Mouse (Mus musculus): ENCODE data around the gene Rabl2. TPM values are rescaled to one million over a fixed set of nuclear protein-coding genes. Genes with fewer than 3 reads are reported as not detected.

Rabl2 gene
- total and polyA plus RNA-seq, 3 experiments = 2.7 to 5.8 (median 2.9) TPM

- Histone ChIP-seq H3K36me3 (replicated peaks in 1 of 2; ENCODE audit: control insufficient read depth in 1 of 2, insufficient read depth in 1 of 2, low read length in 1 of 2) (no peaks in the 10 kb centered on the region), H3K4me3 (replicated peaks in 1 of 3; ENCODE audit: low read depth in 2 of 3, low read length in 2 of 3, poor library complexity in 1 of 3) (no peak overlapping the region), H3K27ac (ENCODE audit: insufficient read depth, low read depth) (no peak overlapping the region), H3K4me1 (ENCODE audit: control insufficient read depth in 1 of 2, insufficient read depth in 2 of 2) (peaks cover 0 to 2% of the 10 kb centered on the region in 2 experiments; a peak in 1 of 4 replicates), H3K27me3 (replicated peaks) (peaks cover 26% of the 10 kb centered on the region), H3K4me2 (ENCODE audit: insufficient read depth, low read depth, poor library complexity, severe bottlenecking) (no peak overlapping the region), H3K9me3 (replicated peaks; ENCODE audit: low read length) (peaks cover 3% of the 10 kb centered on the region), H3K79me2 (replicated peaks; ENCODE audit: control insufficient read depth, extremely low read depth, insufficient read depth, poor library complexity, severe bottlenecking) (no peaks in the 10 kb centered on the region), H3K9ac (ENCODE audit: insufficient read depth, low read depth) (no peak overlapping the region)
- dilution Hi-C loops (cut with MboI; ENCODE audit: extremely low pct_ligation_motif_present, extremely low pct_unique_long_range_greater_than_20kb, low sequenced_read_pairs) = no loop called here
- in situ Hi-C loops (cut with MboI; ENCODE audit: low pct_ligation_motif_present, low pct_unique_long_range_greater_than_20kb, low sequenced_read_pairs) = no loop called here
- no peak for DNase-seq (ENCODE audit: extremely low read depth)
- no peak for TF ChIP-seq SIN3A (IDR thresholded peaks at IDR 0.05; ENCODE audit: low read length)
- TF ChIP-seq NRF1 (IDR thresholded peaks at IDR 0.05; ENCODE audit: low read depth, low read length) = no peak
- TF ChIP-seq BHLHE40 (IDR thresholded peaks at IDR 0.05; ENCODE audit: low read depth, low read length) = no peak
- TF ChIP-seq ZMIZ1 (IDR thresholded peaks at IDR 0.05; ENCODE audit: low read depth, low read length) = no peak
- no peak for TF ChIP-seq MAX (IDR thresholded peaks at IDR 0.05; ENCODE audit: low read length)
- TF ChIP-seq NELFE (IDR thresholded peaks at IDR 0.05; ENCODE audit: low read depth, low read length) = no peak
- no peak for TF ChIP-seq MAZ (IDR thresholded peaks at IDR 0.05; ENCODE audit: low read depth, low read length)
Observed at GRCm38 (mm10) chr15:89559202-89559731, 32.5 kb downstream of the Rabl2 start.

- no peak for TF ChIP-seq USF2 (conservative IDR thresholded peaks at IDR 0.05; ENCODE audit: low read depth, low read length)
- no peak for TF ChIP-seq SMC3 (IDR thresholded peaks at IDR 0.05; ENCODE audit: low read depth, low read length)
- no peak for TF ChIP-seq TBP (conservative IDR thresholded peaks at IDR 0.05; ENCODE audit: low read depth, low read length)
- no peak for TF ChIP-seq SIN3A (IDR thresholded peaks at IDR 0.05; ENCODE audit: low read length)
- TF ChIP-seq JUN (IDR thresholded peaks at IDR 0.05; ENCODE audit: insufficient read depth, low read depth, low read length) = no peak
- TF ChIP-seq GABPA (IDR thresholded peaks at IDR 0.05; ENCODE audit: insufficient replicate concordance, low read depth, low read length) = no peak
- no peak for TF ChIP-seq USF1 (IDR thresholded peaks at IDR 0.05; ENCODE audit: low read depth, low read length)
- no peak for TF ChIP-seq POLR2A (IDR thresholded peaks at IDR 0.05; ENCODE audit: low read depth, low read length)
- no peak for TF ChIP-seq CTCF (conservative IDR thresholded peaks at IDR 0.05 in 1 of 2, IDR thresholded peaks at IDR 0.05 in 1 of 2; ENCODE audit: low read depth in 2 of 2, low read length in 2 of 2)
- no peak for TF ChIP-seq IRF4 (IDR thresholded peaks at IDR 0.05; ENCODE audit: low read depth, low read length)
- TF ChIP-seq HCFC1 (IDR thresholded peaks at IDR 0.05; ENCODE audit: low read depth, low read length) = no peak
- Histone ChIP-seq H3K4me3 (replicated peaks in 1 of 3; ENCODE audit: low read depth in 2 of 3, low read length in 2 of 3, poor library complexity in 1 of 3) (no peak overlapping the region), H3K4me1 (ENCODE audit: control insufficient read depth in 1 of 2, insufficient read depth in 2 of 2) (peaks cover 0 to 2% of the 10 kb centered on the region in 2 experiments; a peak in 1 of 4 replicates), H3K4me2 (ENCODE audit: insufficient read depth, low read depth, poor library complexity, severe bottlenecking) (no peak overlapping the region), H3K9ac (ENCODE audit: insufficient read depth, low read depth) (no peak overlapping the region), H3K9me3 (replicated peaks; ENCODE audit: low read length) (peaks cover 3% of the 10 kb centered on the region), H3K79me2 (replicated peaks; ENCODE audit: control insufficient read depth, extremely low read depth, insufficient read depth, poor library complexity, severe bottlenecking) (no peaks in the 10 kb centered on the region), H3K27ac (ENCODE audit: insufficient read depth, low read depth) (no peak overlapping the region), H3K36me3 (replicated peaks in 1 of 2; ENCODE audit: control insufficient read depth in 1 of 2, insufficient read depth in 1 of 2, low read length in 1 of 2) (no peaks in the 10 kb centered on the region), H3K27me3 (replicated peaks) (peaks cover 33% of the 10 kb centered on the region)
- DNase-seq (ENCODE audit: extremely low read depth) = no peak
- in situ Hi-C loops (cut with MboI; ENCODE audit: low pct_ligation_motif_present, low pct_unique_long_range_greater_than_20kb, low sequenced_read_pairs) = no loop called here
- dilution Hi-C loops (cut with MboI; ENCODE audit: extremely low pct_ligation_motif_present, extremely low pct_unique_long_range_greater_than_20kb, low sequenced_read_pairs) = no loop called here
Observed at GRCm38 (mm10) chr15:89557996-89558390, 33.7 kb downstream of the Rabl2 start.

Data from CH12.LX (cell line).